Mouse (Mus musculus) thymus, adult 18-20 months (tissue): ENCODE data around the gene Smad3.

Experiments used
- DNase-seq, 2 experiments: peaks; one replicate each; pipeline ENCODE4 v3.0.0; 2022; ENCODE audit warnings: mixed read lengths in 2 of 2

The Smad3 gene

GRCm38 (mm10) chr9:63614018-63614985 is 143.5 kb downstream of the Smad3 start:
- no peak for DNase-seq

GRCm38 (mm10) chr9:63613569-63613968 is 144.2 kb downstream of the Smad3 start:
- no peak for DNase-seq

- no peak for DNase-seq
These were observed 145.0 kb downstream of the Smad3 start for GRCm38 (mm10) chr9:63612565-63613515.

- no peak for DNase-seq
These were observed 145.8 kb downstream of the Smad3 start for GRCm38 (mm10) chr9:63611967-63612366.

- peak in 1 of 2 experiments; percentile 30 for DNase-seq
These were observed 146.9 kb downstream of the Smad3 start for GRCm38 (mm10) chr9:63610841-63611366.

- DNase-seq, result no peak
These were observed 147.6 kb downstream of the Smad3 start for GRCm38 (mm10) chr9:63610231-63610630.

- DNase-seq, result no peak
These were observed 148.0 kb downstream of the Smad3 start for GRCm38 (mm10) chr9:63609776-63610175.

- no peak for DNase-seq
These were observed 148.5 kb downstream of the Smad3 start for GRCm38 (mm10) chr9:63609246-63609645.

GRCm38 (mm10) chr9:63608006-63608405 is 149.8 kb downstream of the Smad3 start:
- DNase-seq, result no peak

- DNase-seq, result no peak
These were observed 151.2 kb downstream of the Smad3 start for GRCm38 (mm10) chr9:63606594-63606993.

- DNase-seq, result peak; percentile 24 to 47
These were observed 153.9 kb downstream of the Smad3 start for GRCm38 (mm10) chr9:63603849-63604248.

- DNase-seq, result peak; percentile 95
These were observed 155.5 kb downstream of the Smad3 start, which contains the start of the genes Iqch and Aagab for GRCm38 (mm10) chr9:63602043-63602939. Gene Iqch (minus strand): TSS chr9:63602493. Gene Aagab (plus strand): TSS chr9:63602660.
